Mouse (Mus musculus): ENCODE measurements around the gene Kansl1. TPM values are rescaled to one million over a fixed set of nuclear protein-coding genes. Genes with fewer than 3 reads are reported as not detected.

Kansl1 gene
- total and polyA plus RNA-seq, 3 experiments: 31.7 to 143 (median 100) TPM

DNA sequence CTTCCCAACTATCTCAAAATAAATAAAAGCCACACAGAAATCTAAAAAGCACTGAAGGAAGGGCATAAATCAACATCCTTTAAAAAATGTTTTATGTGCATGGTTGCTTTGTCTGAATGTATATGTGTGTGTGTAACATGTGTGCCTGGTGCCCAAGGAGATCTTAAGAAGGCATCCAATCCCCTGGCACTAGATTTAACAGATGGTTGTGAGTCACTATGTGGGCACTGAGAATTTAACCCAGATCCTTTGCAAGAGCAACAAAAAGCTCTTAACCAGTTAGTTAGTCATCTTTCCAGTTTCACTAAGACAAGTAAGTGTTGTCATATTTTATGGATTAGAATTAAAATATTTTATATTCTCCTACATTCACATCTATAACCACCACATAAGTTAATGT, 56.4 kb downstream of the Kansl1 start:
- peaks cover 3% of the 10 kb centered on the region; the same call in 1 of the 2 replicates for H3K4me1 ChIP-seq (ENCODE audit: insufficient read depth, low read depth, low read length)
- ATAC-seq (ENCODE audit: extremely low read depth, insufficient number of reproducible peaks, low FRiP score, poor library complexity, severe bottlenecking) (no peak), DNase-seq (ENCODE audit: low spot score) (no peak)
- H3K36me3 ChIP-seq (replicated peaks): peaks cover 54% of the 10 kb centered on the region
- H3K4me3 ChIP-seq (ENCODE audit: low read depth, low read length): no peak overlapping the region
- TF ChIP-seq GATA1 (IDR thresholded peaks at IDR 0.05; ENCODE audit: borderline replicate concordance, low read length) (no peak), GATA2 (IDR thresholded peaks at IDR 0.05; ENCODE audit: borderline replicate concordance, low read depth, low read length) (no peak), POLR2AphosphoS5 (IDR thresholded peaks at IDR 0.05; ENCODE audit: insufficient replicate concordance, low read depth, low read length) (no peak), CTCF (IDR thresholded peaks at IDR 0.05; ENCODE audit: low read depth, low read length) (no peak), TAL1 (conservative IDR thresholded peaks at IDR 0.05; ENCODE audit: low read depth, low read length) (no peak)
- H3K9me3 ChIP-seq (replicated peaks): no peaks in the 10 kb centered on the region
- H3K27me3 ChIP-seq (ENCODE audit: insufficient read depth, low read length): no peaks in the 10 kb centered on the region

DNA sequence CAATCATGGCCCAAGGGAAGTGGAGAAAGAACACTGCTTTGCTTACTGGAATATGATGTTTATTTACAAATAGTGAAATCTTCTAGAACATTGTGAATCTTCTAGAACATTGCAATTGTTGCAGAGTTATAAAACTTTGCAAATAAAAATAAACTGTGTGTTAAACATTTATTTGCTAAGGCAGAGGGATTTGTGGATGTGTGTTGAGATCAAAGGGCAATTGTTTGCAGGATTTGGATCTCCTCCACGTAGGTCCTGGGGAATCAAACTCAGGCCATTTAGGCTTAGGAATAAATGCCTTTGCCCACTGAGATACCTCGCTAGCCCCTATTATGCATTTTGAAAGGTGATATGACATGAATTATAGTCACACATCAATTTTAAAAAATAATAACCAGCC, 61.3 kb downstream of the Kansl1 start:
- DNase-seq (ENCODE audit: low spot score) (no peak), ATAC-seq (ENCODE audit: extremely low read depth, insufficient number of reproducible peaks, low FRiP score, poor library complexity, severe bottlenecking) (no peak)
- Histone ChIP-seq H3K36me3 (replicated peaks) (peaks cover 52% of the 10 kb centered on the region), H3K27me3 (ENCODE audit: insufficient read depth, low read length) (no peaks in the 10 kb centered on the region), H3K9me3 (replicated peaks) (no peaks in the 10 kb centered on the region), H3K4me1 (ENCODE audit: insufficient read depth, low read depth, low read length) (peaks cover 3% of the 10 kb centered on the region; the same call in 1 of the 2 replicates), H3K4me3 (ENCODE audit: low read depth, low read length) (no peak overlapping the region)
- TF ChIP-seq CTCF (IDR thresholded peaks at IDR 0.05; ENCODE audit: low read depth, low read length) (no peak), GATA1 (IDR thresholded peaks at IDR 0.05; ENCODE audit: borderline replicate concordance, low read length) (no peak), POLR2AphosphoS5 (IDR thresholded peaks at IDR 0.05; ENCODE audit: insufficient replicate concordance, low read depth, low read length) (no peak), TAL1 (conservative IDR thresholded peaks at IDR 0.05; ENCODE audit: low read depth, low read length) (no peak), GATA2 (IDR thresholded peaks at IDR 0.05; ENCODE audit: borderline replicate concordance, low read depth, low read length) (no peak)

DNA sequence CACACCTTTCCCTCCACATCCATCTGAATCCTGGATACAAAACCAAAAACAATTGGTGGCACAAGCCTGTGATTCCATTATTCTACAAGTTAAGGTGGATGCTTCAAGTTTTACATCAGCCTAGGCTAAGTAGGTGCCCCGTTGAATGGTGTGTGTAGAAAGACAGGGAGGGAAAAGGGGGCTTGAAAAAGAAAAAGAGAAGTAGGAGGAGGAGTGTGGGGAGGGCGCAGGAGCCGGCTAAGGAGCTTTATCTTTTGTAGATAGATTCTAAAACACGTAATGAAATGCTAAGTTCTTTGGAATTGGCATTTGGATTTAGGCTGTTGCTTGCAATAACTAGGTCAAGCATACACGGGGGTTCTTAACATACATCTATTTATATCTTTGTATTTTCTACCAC, 67.7 kb downstream of the Kansl1 start:
- H3K4me3 ChIP-seq (ENCODE audit: low read depth, low read length): no peak overlapping the region
- no peak for ATAC-seq (ENCODE audit: extremely low read depth, insufficient number of reproducible peaks, low FRiP score, poor library complexity, severe bottlenecking)
- H3K9me3 ChIP-seq (replicated peaks): no peaks in the 10 kb centered on the region
- DNase-seq (ENCODE audit: low spot score): no peak
- H3K27me3 ChIP-seq (ENCODE audit: insufficient read depth, low read length): no peaks in the 10 kb centered on the region
- no peak for TF ChIP-seq GATA1 (IDR thresholded peaks at IDR 0.05; ENCODE audit: borderline replicate concordance, low read length)
- no peak for TF ChIP-seq CTCF (IDR thresholded peaks at IDR 0.05; ENCODE audit: low read depth, low read length)
- TF ChIP-seq GATA2 (IDR thresholded peaks at IDR 0.05; ENCODE audit: borderline replicate concordance, low read depth, low read length): no peak
- TF ChIP-seq TAL1 (conservative IDR thresholded peaks at IDR 0.05; ENCODE audit: low read depth, low read length): no peak
- TF ChIP-seq POLR2AphosphoS5 (IDR thresholded peaks at IDR 0.05; ENCODE audit: insufficient replicate concordance, low read depth, low read length): no peak
- H3K36me3 ChIP-seq (replicated peaks): peaks cover 51% of the 10 kb centered on the region
- H3K4me1 ChIP-seq (ENCODE audit: insufficient read depth, low read depth, low read length): peaks cover 13% of the 10 kb centered on the region; the same call in 1 of the 2 replicates

DNA sequence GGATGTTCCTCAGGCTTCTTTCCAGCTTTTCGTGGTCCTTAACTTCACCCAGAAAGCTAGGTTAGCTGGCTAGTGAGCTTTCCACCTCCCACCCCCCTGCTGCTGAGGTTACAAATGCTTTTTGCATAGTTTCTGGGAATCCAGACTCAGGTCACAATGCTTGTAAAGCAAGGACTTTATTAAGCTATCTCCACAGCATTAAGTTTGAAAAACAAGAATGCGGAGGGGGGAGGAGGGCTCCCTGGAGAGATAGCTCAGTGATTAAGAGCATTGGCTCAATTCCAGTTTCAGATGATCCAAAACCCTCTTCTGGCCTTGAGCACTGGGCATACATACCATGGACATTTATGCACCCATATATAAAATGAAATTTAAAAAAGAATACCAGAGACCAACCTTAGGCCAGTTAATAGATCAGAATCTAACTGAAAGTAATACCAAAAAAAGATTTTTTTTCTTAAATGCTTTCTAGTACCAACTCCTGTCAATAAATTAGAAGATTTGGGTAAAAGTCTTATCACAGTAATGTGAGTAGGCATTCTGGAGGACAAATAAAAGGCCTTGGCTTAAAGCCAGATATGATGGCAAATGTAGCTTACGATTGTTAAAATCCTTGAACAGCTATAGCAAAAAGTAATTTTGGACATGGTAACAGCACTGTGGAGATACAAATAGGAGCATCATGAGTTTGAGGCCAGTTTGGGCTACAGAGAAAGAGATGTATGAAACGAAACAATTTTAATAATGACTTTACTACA, 69.0 kb downstream of the Kansl1 start:
- no peak for ATAC-seq (ENCODE audit: extremely low read depth, insufficient number of reproducible peaks, low FRiP score, poor library complexity, severe bottlenecking)
- Histone ChIP-seq H3K27me3 (ENCODE audit: insufficient read depth, low read length) (no peaks in the 10 kb centered on the region), H3K4me1 (ENCODE audit: insufficient read depth, low read depth, low read length) (peaks cover 13% of the 10 kb centered on the region; the same call in 1 of the 2 replicates), H3K4me3 (ENCODE audit: low read depth, low read length) (no peak overlapping the region), H3K9me3 (replicated peaks) (no peaks in the 10 kb centered on the region), H3K36me3 (replicated peaks) (peaks cover 55% of the 10 kb centered on the region)
- no peak for DNase-seq (ENCODE audit: low spot score)
- TF ChIP-seq CTCF (IDR thresholded peaks at IDR 0.05; ENCODE audit: low read depth, low read length): no peak
- no peak for TF ChIP-seq GATA1 (IDR thresholded peaks at IDR 0.05; ENCODE audit: borderline replicate concordance, low read length)
- TF ChIP-seq TAL1 (conservative IDR thresholded peaks at IDR 0.05; ENCODE audit: low read depth, low read length): no peak
- TF ChIP-seq GATA2 (IDR thresholded peaks at IDR 0.05; ENCODE audit: borderline replicate concordance, low read depth, low read length): no peak
- no peak for TF ChIP-seq POLR2AphosphoS5 (IDR thresholded peaks at IDR 0.05; ENCODE audit: insufficient replicate concordance, low read depth, low read length)

DNA sequence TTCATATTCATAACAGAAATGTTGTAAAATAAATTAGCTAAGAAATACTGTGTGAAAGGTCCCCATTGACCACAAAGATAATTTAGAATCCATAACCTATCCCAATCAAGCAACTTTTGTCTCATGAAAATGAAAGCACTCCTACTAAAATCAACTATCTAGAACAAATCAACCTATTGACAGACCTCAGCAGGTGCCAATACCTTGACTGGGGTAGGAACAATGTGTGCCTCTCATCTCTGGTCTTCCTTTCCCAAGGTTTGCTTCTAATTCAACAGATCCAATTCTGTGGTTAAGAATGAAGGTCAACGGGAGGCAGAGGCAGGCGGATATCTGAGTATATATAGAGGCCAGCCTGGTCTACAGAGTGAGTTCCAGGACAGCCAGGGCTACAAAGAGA, 73.0 kb downstream of the Kansl1 start:
- Histone ChIP-seq H3K4me1 (ENCODE audit: insufficient read depth, low read depth, low read length) (peaks cover 12% of the 10 kb centered on the region; the same call in 1 of the 2 replicates), H3K36me3 (replicated peaks) (peaks cover 60% of the 10 kb centered on the region), H3K27me3 (ENCODE audit: insufficient read depth, low read length) (no peaks in the 10 kb centered on the region), H3K4me3 (ENCODE audit: low read depth, low read length) (no peak overlapping the region), H3K9me3 (replicated peaks) (no peaks in the 10 kb centered on the region)
- DNase-seq (ENCODE audit: low spot score): no peak
- no peak for ATAC-seq (ENCODE audit: extremely low read depth, insufficient number of reproducible peaks, low FRiP score, poor library complexity, severe bottlenecking)
- TF ChIP-seq POLR2AphosphoS5 (IDR thresholded peaks at IDR 0.05; ENCODE audit: insufficient replicate concordance, low read depth, low read length): no peak
- TF ChIP-seq TAL1 (conservative IDR thresholded peaks at IDR 0.05; ENCODE audit: low read depth, low read length): no peak
- TF ChIP-seq GATA1 (IDR thresholded peaks at IDR 0.05; ENCODE audit: borderline replicate concordance, low read length): no peak
- no peak for TF ChIP-seq CTCF (IDR thresholded peaks at IDR 0.05; ENCODE audit: low read depth, low read length)
- TF ChIP-seq GATA2 (IDR thresholded peaks at IDR 0.05; ENCODE audit: borderline replicate concordance, low read depth, low read length): no peak

DNA sequence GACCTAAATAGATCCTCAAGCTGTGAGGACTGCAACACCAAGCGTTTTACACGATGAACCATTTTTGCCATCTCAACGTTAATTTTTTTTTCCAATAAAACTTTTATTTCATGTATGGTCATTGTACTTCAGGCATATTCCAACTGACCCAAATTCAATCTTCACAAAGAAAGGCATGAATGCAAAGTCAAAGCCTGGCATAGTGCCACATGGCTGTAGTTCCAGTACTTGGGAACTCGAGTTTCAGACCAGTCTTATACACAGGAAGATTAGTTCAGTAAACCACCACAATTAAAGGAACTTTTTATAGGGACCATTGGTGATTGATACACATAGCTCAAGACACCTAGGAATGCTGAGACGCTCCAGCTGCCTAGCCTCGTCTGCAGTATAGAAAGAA, 75.5 kb downstream of the Kansl1 start:
- peaks cover 56% of the 10 kb centered on the region for H3K36me3 ChIP-seq (replicated peaks)
- H3K9me3 ChIP-seq (replicated peaks): no peaks in the 10 kb centered on the region
- no peak overlapping the region for H3K4me3 ChIP-seq (ENCODE audit: low read depth, low read length)
- H3K27me3 ChIP-seq (ENCODE audit: insufficient read depth, low read length): no peaks in the 10 kb centered on the region
- peaks cover 3% of the 10 kb centered on the region; the same call in 1 of the 2 replicates for H3K4me1 ChIP-seq (ENCODE audit: insufficient read depth, low read depth, low read length)
- ATAC-seq (ENCODE audit: extremely low read depth, insufficient number of reproducible peaks, low FRiP score, poor library complexity, severe bottlenecking): no peak
- no peak for DNase-seq (ENCODE audit: low spot score)
- TF ChIP-seq POLR2AphosphoS5 (IDR thresholded peaks at IDR 0.05; ENCODE audit: insufficient replicate concordance, low read depth, low read length) (no peak), TAL1 (conservative IDR thresholded peaks at IDR 0.05; ENCODE audit: low read depth, low read length) (no peak), GATA1 (IDR thresholded peaks at IDR 0.05; ENCODE audit: borderline replicate concordance, low read length) (no peak), CTCF (IDR thresholded peaks at IDR 0.05; ENCODE audit: low read depth, low read length) (no peak)
